Mouse (Mus musculus): ENCODE measurements around the gene Trak1.

Gene Trak1

GRCm38 (mm10) chr9:121388273-121388931 lies 91.1 kb downstream of the Trak1 start:
- CTCF ChIA-PET: no interaction called here

GRCm38 (mm10) chr9:121389258-121389657 lies 92.0 kb downstream of the Trak1 start:
- CTCF ChIA-PET: no interaction called here

- CTCF ChIA-PET: interaction anchor here (0.6 kb wide), 1 partner anchor 224 kb away, joined by 3 read pairs; no protein-coding TSS in a partner anchor
Observed at GRCm38 (mm10) chr9:121391898-121392297, 94.6 kb downstream of the Trak1 start.

GRCm38 (mm10) chr9:121392427-121392826 lies 95.1 kb downstream of the Trak1 start:
- CTCF ChIA-PET: no interaction called here

- CTCF ChIA-PET: no interaction called here
Observed at GRCm38 (mm10) chr9:121393104-121393503, 95.8 kb downstream of the Trak1 start.

GRCm38 (mm10) chr9:121394882-121395281 lies 97.6 kb downstream of the Trak1 start:
- CTCF ChIA-PET: interaction anchor here (0.6 kb wide), 1 partner anchor 10 kb away, joined by 3 read pairs; no protein-coding TSS in a partner anchor

GRCm38 (mm10) chr9:121395812-121396211 lies 98.5 kb downstream of the Trak1 start:
- CTCF ChIA-PET: no interaction called here

GRCm38 (mm10) chr9:121398100-121398760 lies 100.9 kb downstream of the Trak1 start:
- CTCF ChIA-PET: no interaction called here

- CTCF ChIA-PET: no interaction called here
Observed at GRCm38 (mm10) chr9:121398761-121399160, 101.5 kb downstream of the Trak1 start.

GRCm38 (mm10) chr9:121400608-121401007 lies 103.3 kb downstream of the Trak1 start:
- CTCF ChIA-PET: no interaction called here

- CTCF ChIA-PET: no interaction called here
Observed at GRCm38 (mm10) chr9:121403157-121403671, 105.9 kb downstream of the Trak1 start.

GRCm38 (mm10) chr9:121403699-121404098 lies 106.4 kb downstream of the Trak1 start:
- CTCF ChIA-PET: no interaction called here

- CTCF ChIA-PET: no interaction called here
Observed at GRCm38 (mm10) chr9:121405088-121405681, 107.9 kb downstream of the Trak1 start.

- CTCF ChIA-PET: no interaction called here
Observed at GRCm38 (mm10) chr9:121405792-121406191, 108.5 kb downstream of the Trak1 start.

GRCm38 (mm10) chr9:121414237-121414636 lies 116.9 kb downstream of the Trak1 start:
- CTCF ChIA-PET: no interaction called here

- CTCF ChIA-PET: no interaction called here
Observed at GRCm38 (mm10) chr9:121415626-121416241, 118.4 kb downstream of the Trak1 start.

GRCm38 (mm10) chr9:121416460-121416859 lies 119.2 kb downstream of the Trak1 start:
- CTCF ChIA-PET: no interaction called here

- CTCF ChIA-PET: no interaction called here
Observed at GRCm38 (mm10) chr9:121416872-121417637, 119.8 kb downstream of the Trak1 start.

- CTCF ChIA-PET: no interaction called here
Observed at GRCm38 (mm10) chr9:121419011-121419410, 121.7 kb downstream of the Trak1 start.

- CTCF ChIA-PET: no interaction called here
Observed at GRCm38 (mm10) chr9:121419573-121419972, 122.3 kb downstream of the Trak1 start.

GRCm38 (mm10) chr9:121420817-121421216 lies 123.5 kb downstream of the Trak1 start:
- CTCF ChIA-PET: interaction anchor here (0.6 kb wide), 1 partner anchor 88 kb away, joined by 6 read pairs; no protein-coding TSS in a partner anchor

- CTCF ChIA-PET: interaction anchor here (0.5 kb wide), 1 partner anchor 25 kb away, joined by 3 read pairs; no protein-coding TSS in a partner anchor
Observed at GRCm38 (mm10) chr9:121422402-121422801, 125.1 kb downstream of the Trak1 start.
